Mouse (Mus musculus) embryonic facial prominence, embryonic 13.5 days (tissue): ENCODE results near the gene Dgat2. TPM values are rescaled to one million over a fixed set of nuclear protein-coding genes. Genes with fewer than 3 reads are reported as not detected.

Source experiments
- ATAC-seq: fragments of 200-750 bp; cut with Nextera tagmentation; 2 replicates; pipeline ENCODE4 v1.8.0; 2017; ENCODE audit warnings: low read depth; ENCODE audit not compliant: insufficient number of reproducible peaks, insufficient read depth, low FRiP score, low TSS enrichment
- H3K27ac ChIP-seq: fragments of 300-500 bp; sonication (generic); 2 replicates; pipeline ENCODE4 v1.5.1; 2015; ENCODE audit warnings: moderate library complexity, mild to moderate bottlenecking, inconsistent platforms
- H3K27me3 ChIP-seq: fragments of 300-500 bp; sonication (generic); 2 replicates; pipeline ENCODE4 v1.6.1; 2015; ENCODE audit warnings: mild to moderate bottlenecking, inconsistent platforms
- H3K36me3 ChIP-seq: fragments of 300-500 bp; sonication (generic); 2 replicates; pipeline ENCODE4 v1.6.1; 2015; ENCODE audit warnings: mild to moderate bottlenecking, inconsistent platforms
- H3K4me1 ChIP-seq: fragments of 300-500 bp; sonication (generic); 2 replicates; pipeline ENCODE4 v1.6.1; 2015; ENCODE audit warnings: inconsistent platforms
- H3K4me2 ChIP-seq: fragments of 300-500 bp; sonication (generic); 2 replicates; pipeline ENCODE4 v1.6.1; 2015; ENCODE audit warnings: moderate library complexity, mild to moderate bottlenecking, inconsistent platforms
- H3K4me3 ChIP-seq: fragments of 300-500 bp; sonication (generic); 2 replicates; pipeline ENCODE4 v1.5.1; 2015; ENCODE audit warnings: mild to moderate bottlenecking, inconsistent platforms
- H3K9ac ChIP-seq: fragments of 300-500 bp; sonication (generic); 2 replicates; pipeline ENCODE4 v1.6.1; 2015; ENCODE audit warnings: mild to moderate bottlenecking, inconsistent platforms
- H3K9me3 ChIP-seq: fragments of 300-500 bp; sonication (generic); 2 replicates; pipeline ENCODE4 v1.6.1; 2016; ENCODE audit warnings: inconsistent platforms
- WGBS: fragments of 180-500 bp; shearing (Covaris S2); methylation state at CpG from one replicate; pipeline ENCODE4 v1.1.7; 2015; ENCODE audit warnings: mixed read lengths; 5-methylcytosine and 5-hydroxymethylcytosine counted together
- polyA plus RNA-seq: library from polyadenylated mRNA; unstranded; fragments of >200 nt; fragmentation: Nextera tagmentation; extraction: Ambion mirVana; gene quantifications from 2 replicates; pipeline ENCODE4 v1.2.1, GENCODE M21; 2015

Gene Dgat2
- 17.2 and 17.6 TPM in 2 replicates for polyA plus RNA-seq

DNA sequence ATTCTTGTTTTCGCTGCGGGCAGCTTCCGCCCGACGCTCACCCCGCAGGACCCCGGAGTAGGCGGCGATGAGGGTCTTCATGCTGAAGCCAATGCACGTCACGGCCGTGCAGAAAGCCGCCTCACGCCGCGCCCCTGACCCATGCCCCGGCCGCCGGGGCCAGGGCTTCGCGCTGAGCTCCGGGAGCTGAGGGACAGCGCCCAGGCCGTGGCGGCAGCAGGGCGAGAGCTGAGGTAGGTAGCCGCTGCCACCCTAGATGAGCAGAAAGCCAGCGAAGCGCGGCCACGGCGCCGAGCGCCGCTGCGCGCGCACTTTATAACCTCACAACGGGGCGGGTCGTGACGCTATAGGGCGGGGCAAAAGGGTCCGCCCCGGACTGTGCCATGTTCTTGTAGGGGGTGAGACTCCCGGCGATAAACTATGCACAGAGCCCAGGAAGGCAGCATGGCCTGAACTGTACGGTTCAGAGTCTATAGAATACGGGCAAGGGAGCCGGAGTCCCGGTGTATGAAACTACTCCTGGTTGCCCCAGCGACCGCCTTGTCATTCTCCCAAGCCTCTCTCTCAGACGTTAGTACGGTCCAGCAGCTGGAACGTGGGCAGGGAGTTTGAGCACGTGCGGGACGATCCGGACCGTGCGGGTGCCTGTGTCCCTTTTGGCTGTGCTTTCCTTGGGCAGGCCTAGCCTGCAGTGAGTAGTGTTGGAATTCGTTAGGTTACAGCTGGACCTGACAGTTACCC, at the start of gene Dgat2:
Gene Dgat2 (minus strand): TSS at position 288 of the 741 bp plus-strand sequence.
- Histone ChIP-seq H3K27ac (peak within 1 kb of the TSS; percentile 86), H3K4me2 (peak within 1 kb of the TSS; percentile 80)
- WGBS, result under 1% methylated on average over 63 of the region's 63 CpGs

DNA sequence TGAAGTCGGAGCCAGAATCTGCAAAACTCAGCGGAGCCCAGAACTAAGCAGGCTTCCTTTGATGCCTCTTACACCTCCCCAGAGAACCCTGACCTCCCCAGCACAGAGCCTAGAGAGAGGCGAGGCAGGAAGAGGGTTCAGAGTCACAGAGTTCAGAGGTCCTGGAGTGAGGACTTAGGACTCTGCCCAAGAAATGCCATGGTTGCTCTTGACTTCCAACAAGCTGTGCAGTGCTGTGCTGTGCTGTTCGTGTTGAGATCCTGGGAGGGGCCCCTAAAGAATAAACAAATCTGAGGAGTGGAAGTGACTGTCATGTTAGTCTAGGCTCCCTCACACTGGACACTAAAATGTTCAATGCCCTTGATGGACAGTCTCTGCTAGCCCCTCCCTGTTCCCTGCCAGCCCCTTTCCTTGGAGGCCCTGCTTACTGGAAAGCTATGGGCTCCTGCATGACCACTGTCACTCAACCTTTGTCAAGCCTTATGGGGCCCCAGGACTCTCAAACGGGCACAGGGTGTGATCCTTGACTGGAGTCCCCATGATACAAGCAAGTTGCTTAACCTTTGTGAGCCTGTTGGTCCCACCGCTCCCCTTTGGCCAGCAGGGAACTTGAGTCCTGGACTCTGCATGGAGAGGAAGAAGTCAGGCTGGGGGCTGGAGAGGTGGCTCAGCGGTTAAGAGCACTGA, 47.7 kb upstream of the Dgat2 start:
- Histone ChIP-seq H3K9me3 (no peaks in the 10 kb centered on the region), H3K36me3 (no peaks in the 10 kb centered on the region), H3K27ac (no peak overlapping the region), H3K27me3 (no peaks in the 10 kb centered on the region), H3K9ac (no peak overlapping the region), H3K4me2 (no peak overlapping the region), H3K4me3 (no peak overlapping the region), H3K4me1 (peaks cover 14% of the 10 kb centered on the region)
- ATAC-seq, result no peak
- 74% methylated on average over 7 of the region's 7 CpGs for WGBS

More for the DNA sequence above, at the start of gene Dgat2:
- peak; percentile 87 for ATAC-seq
- H3K27me3 ChIP-seq, result peaks cover 12% of the 10 kb centered on the region
- peaks cover 20% of the 10 kb centered on the region for H3K4me1 ChIP-seq
- peak within 1 kb of the TSS; percentile 83 for H3K9ac ChIP-seq
- peak within 1 kb of the TSS; percentile 60 for H3K4me3 ChIP-seq
- H3K36me3 ChIP-seq, result no peaks in the 10 kb centered on the region
- no peaks in the 10 kb centered on the region for H3K9me3 ChIP-seq

- Histone ChIP-seq H3K36me3 (no peaks in the 10 kb centered on the region), H3K27me3 (no peaks in the 10 kb centered on the region), H3K27ac (no peak overlapping the region), H3K4me3 (no peak overlapping the region), H3K4me1 (peaks cover 6% of the 10 kb centered on the region), H3K9me3 (no peaks in the 10 kb centered on the region), H3K4me2 (no peak overlapping the region), H3K9ac (no peak overlapping the region)
- WGBS, result 26% methylated on average over 2 of the region's 2 CpGs
- no peak for ATAC-seq
These were observed 46.9 kb upstream of the Dgat2 start for GRCm38 (mm10) chr7:99229411-99229810.

GRCm38 (mm10) chr7:99228825-99229224, 46.3 kb upstream of the Dgat2 start:
- no peaks in the 10 kb centered on the region for H3K36me3 ChIP-seq

GRCm38 (mm10) chr7:99227267-99227666, 44.7 kb upstream of the Dgat2 start:
- H3K36me3 ChIP-seq, result no peaks in the 10 kb centered on the region

More at GRCm38 (mm10) chr7:99228825-99229224, 46.3 kb upstream of the Dgat2 start:
- no peak overlapping the region for H3K27ac ChIP-seq
- peaks cover 5% of the 10 kb centered on the region; the same call in 1 of the 2 replicates for H3K4me1 ChIP-seq
- H3K9me3 ChIP-seq, result no peaks in the 10 kb centered on the region
- 82% methylated on average over 8 of the region's 8 CpGs for WGBS
- no peak overlapping the region for H3K4me2 ChIP-seq
- H3K27me3 ChIP-seq, result no peaks in the 10 kb centered on the region
- H3K4me3 ChIP-seq, result no peak overlapping the region
- no peak overlapping the region for H3K9ac ChIP-seq
- ATAC-seq, result no peak

GRCm38 (mm10) chr7:99226662-99227061, 44.1 kb upstream of the Dgat2 start:
- H3K27me3 ChIP-seq, result no peaks in the 10 kb centered on the region
- no peak overlapping the region for H3K9ac ChIP-seq
- H3K36me3 ChIP-seq, result no peaks in the 10 kb centered on the region
- H3K9me3 ChIP-seq, result no peaks in the 10 kb centered on the region
- 89% methylated on average over 10 of the region's 10 CpGs for WGBS
- H3K4me2 ChIP-seq, result no peak overlapping the region
- H3K4me1 ChIP-seq, result no peaks in the 10 kb centered on the region
- H3K4me3 ChIP-seq, result no peak overlapping the region
- H3K27ac ChIP-seq, result no peak overlapping the region
- no peak for ATAC-seq

More at GRCm38 (mm10) chr7:99227267-99227666, 44.7 kb upstream of the Dgat2 start:
- Histone ChIP-seq H3K4me2 (no peak overlapping the region), H3K9me3 (no peaks in the 10 kb centered on the region), H3K27me3 (no peaks in the 10 kb centered on the region), H3K27ac (no peak overlapping the region), H3K4me3 (no peak overlapping the region), H3K9ac (no peak overlapping the region), H3K4me1 (no peaks in the 10 kb centered on the region)
- no peak for ATAC-seq
- 94% methylated on average over 4 of the region's 4 CpGs for WGBS

DNA sequence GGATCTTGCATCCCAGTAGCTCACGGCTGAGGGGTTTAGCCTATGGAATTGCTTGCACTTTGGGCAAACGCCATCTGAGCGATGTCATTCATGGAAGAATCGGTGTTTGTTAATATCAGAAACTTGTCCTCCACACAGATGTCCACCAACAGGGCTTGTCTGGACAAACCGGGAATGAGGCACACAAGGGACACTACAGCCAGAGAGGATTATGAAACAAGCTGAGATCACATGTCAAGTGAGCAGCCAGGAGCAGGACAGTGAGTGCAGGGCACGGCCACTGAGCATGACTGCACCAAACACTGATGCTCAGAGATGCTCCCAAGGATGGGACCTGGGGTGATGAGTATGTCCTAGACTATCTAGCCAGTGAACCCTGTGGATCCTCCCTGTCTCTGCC, 42.9 kb upstream of the Dgat2 start:
- ATAC-seq, result no peak
- no peaks in the 10 kb centered on the region for H3K36me3 ChIP-seq

DNA sequence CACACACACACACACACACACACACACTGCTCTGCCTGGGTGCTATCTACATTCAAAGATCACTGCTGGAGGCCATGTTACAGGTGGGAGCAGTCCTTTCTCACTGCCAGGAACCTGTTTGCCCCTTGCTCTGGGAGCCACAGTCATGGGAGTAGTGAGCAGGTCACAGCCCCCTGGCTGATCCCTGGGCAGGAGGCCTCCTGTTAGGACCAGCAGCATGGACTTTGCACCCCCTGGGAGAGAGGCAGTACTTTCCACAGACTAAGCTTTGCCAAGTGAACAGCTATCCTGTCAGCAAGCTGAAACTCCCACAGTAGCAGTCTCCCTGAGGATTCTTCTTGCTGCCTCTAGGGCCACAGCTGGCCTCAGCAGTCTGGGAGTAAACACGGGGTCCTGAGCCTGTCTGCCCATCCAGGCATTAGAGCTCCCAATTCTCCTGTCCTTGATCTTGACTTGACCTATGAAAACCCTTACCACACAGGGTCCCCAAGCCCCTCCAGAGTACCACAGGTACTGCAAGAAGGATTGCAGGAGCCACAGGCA, 42.2 kb upstream of the Dgat2 start:
- Histone ChIP-seq H3K9ac (no peak overlapping the region), H3K4me1 (no peaks in the 10 kb centered on the region), H3K27me3 (no peaks in the 10 kb centered on the region), H3K36me3 (no peaks in the 10 kb centered on the region), H3K27ac (no peak overlapping the region), H3K4me2 (no peak overlapping the region), H3K4me3 (no peak overlapping the region), H3K9me3 (no peaks in the 10 kb centered on the region)
- 41% methylated on average over 1 of the region's 1 CpGs for WGBS
- ATAC-seq, result no peak

More for the DNA sequence above, 42.9 kb upstream of the Dgat2 start:
- Histone ChIP-seq H3K4me2 (no peak overlapping the region), H3K4me1 (no peaks in the 10 kb centered on the region), H3K4me3 (no peak overlapping the region), H3K27me3 (no peaks in the 10 kb centered on the region), H3K27ac (no peak overlapping the region), H3K9me3 (no peaks in the 10 kb centered on the region), H3K9ac (no peak overlapping the region)
- 81% methylated on average over 6 of the region's 6 CpGs for WGBS

DNA sequence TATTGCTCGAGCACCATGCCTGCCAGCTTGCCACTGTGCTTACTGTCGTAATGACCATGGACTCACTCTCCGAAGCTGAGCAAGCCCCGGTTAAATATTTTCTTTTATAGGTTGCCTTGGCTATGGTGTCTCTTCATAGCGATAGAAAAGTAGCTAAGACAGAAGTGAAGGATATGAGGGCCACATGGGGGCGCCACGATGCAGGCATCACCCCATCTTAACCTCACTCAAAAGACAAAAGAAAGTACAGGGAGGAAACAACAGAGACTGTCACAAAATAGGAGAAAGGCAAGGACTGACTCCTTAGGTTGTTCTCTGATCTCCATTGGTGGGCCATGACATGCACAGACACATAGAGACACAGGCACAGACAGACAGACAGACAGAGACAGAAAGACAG, 41.7 kb upstream of the Dgat2 start:
- H3K4me2 ChIP-seq, result no peak overlapping the region
- ATAC-seq, result no peak
- no peaks in the 10 kb centered on the region for H3K4me1 ChIP-seq
- H3K4me3 ChIP-seq, result no peak overlapping the region
- no peaks in the 10 kb centered on the region for H3K27me3 ChIP-seq
- H3K9ac ChIP-seq, result no peak overlapping the region
- 66% methylated on average over 7 of the region's 7 CpGs for WGBS
- no peaks in the 10 kb centered on the region for H3K36me3 ChIP-seq
- no peaks in the 10 kb centered on the region for H3K9me3 ChIP-seq
- no peak overlapping the region for H3K27ac ChIP-seq

DNA sequence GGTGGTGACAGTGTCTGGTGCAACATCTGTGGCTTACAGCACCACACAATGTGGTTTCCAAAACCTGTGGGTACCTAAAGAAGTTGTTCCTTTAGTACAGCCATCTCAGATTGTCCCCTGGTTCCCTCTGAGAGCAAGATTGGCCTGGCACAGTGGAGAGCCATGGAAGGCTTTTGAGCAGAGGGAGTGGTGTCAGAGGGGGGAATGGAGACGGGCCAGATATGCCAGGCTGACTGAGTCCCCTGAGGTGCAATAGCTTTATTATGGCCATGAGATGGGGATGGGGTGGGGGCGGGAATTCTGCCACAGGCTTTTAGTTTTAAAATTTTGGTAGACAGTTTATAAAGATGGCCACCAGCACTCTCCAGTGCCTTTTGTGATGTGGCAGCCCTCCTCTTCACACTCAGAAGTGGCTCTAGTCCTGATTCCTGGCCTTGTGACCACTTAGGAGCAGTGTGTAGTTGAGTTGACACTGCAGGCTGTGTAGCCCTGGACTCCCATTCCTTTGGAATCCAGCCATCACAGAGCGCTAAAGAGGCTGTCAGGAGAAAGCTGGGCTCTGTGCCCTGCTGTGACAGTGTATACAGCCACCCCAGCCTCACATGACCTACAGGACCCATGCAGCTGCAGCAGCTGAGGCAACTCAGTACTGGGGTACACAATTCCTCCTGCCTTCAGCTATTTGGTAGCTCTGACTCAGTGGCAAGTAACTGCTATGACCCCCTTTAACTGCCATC, 35.0 kb upstream of the Dgat2 start:
- no peak overlapping the region for H3K4me3 ChIP-seq
- H3K27ac ChIP-seq, result no peak overlapping the region
- no peak for ATAC-seq
- H3K9ac ChIP-seq, result no peak overlapping the region
- 82% methylated on average over 3 of the region's 3 CpGs for WGBS
- H3K27me3 ChIP-seq, result no peaks in the 10 kb centered on the region
- peaks cover 6% of the 10 kb centered on the region; the same call in 1 of the 2 replicates for H3K4me1 ChIP-seq
- H3K36me3 ChIP-seq, result no peaks in the 10 kb centered on the region
- no peaks in the 10 kb centered on the region for H3K9me3 ChIP-seq
- no peak overlapping the region for H3K4me2 ChIP-seq

DNA sequence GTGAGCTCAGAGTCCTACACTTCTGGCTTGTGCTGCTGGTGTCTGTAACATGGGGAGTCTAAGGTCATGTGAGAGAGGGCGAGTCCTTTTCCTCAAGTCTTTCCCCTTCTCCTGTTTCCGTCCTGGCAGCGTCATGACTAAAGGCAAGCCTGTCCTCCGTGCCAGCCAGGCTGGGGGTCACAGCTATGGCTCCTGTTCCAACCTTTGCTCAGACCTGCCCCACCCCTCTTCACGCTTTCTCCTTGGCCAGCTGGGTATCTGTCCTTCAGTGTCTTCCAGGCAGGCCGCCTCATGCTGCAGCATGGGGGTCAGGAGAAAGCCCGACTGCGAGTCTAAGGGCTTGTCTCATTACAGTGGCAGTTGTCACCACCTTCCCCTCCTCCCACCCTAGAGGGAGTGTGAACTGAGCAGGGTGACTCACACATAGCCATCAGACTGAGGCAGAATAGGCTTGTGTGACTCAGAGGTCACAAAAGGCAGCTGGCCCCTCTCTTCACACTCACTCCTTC, 32.9 kb upstream of the Dgat2 start:
- H3K27ac ChIP-seq, result no peak overlapping the region

More for the DNA sequence above, 32.9 kb upstream of the Dgat2 start:
- ATAC-seq, result 0 out of 2 replicates have a peak, but pooled peaks have one; percentile 32
- H3K4me1 ChIP-seq, result peaks cover 6% of the 10 kb centered on the region; the same call in 1 of the 2 replicates
- no peaks in the 10 kb centered on the region for H3K36me3 ChIP-seq
- no peak overlapping the region for H3K9ac ChIP-seq
- no peaks in the 10 kb centered on the region for H3K9me3 ChIP-seq
- WGBS, result 58% methylated on average over 8 of the region's 8 CpGs
- H3K4me3 ChIP-seq, result no peak overlapping the region
- no peak overlapping the region for H3K4me2 ChIP-seq
- no peaks in the 10 kb centered on the region for H3K27me3 ChIP-seq
